Mouse (Mus musculus) neutrophil, adult 5-6 weeks (primary cell): Measurements from ENCODE around the gene Kcnn1. TPM values are rescaled to one million over a fixed set of nuclear protein-coding genes. Genes with fewer than 3 reads are reported as not detected.
A peak's percentile ranks its signal among the peaks of the same experiment; 100 is the strongest.

Experiments used
- ATAC-seq: fragments of 151-379, 151-347 bp; 2 replicates; pipeline ENCODE4 v1.8.0; 2017; ENCODE audit warnings: mild to moderate bottlenecking, moderate TSS enrichment; ENCODE audit not compliant: insufficient number of reproducible peaks, poor library complexity, low FRiP score, severe bottlenecking; ENCODE audit errors: extremely low read depth
- total RNA-seq: library from RNA; stranded (forward); fragments of 200-1000 nt; gene quantifications from 2 replicates; pipeline ENCODE4 v1.2.3, GENCODE M21; 2017

The Kcnn1 gene
- total RNA-seq, 1 experiment from 2014 or later: not detected

DNA sequence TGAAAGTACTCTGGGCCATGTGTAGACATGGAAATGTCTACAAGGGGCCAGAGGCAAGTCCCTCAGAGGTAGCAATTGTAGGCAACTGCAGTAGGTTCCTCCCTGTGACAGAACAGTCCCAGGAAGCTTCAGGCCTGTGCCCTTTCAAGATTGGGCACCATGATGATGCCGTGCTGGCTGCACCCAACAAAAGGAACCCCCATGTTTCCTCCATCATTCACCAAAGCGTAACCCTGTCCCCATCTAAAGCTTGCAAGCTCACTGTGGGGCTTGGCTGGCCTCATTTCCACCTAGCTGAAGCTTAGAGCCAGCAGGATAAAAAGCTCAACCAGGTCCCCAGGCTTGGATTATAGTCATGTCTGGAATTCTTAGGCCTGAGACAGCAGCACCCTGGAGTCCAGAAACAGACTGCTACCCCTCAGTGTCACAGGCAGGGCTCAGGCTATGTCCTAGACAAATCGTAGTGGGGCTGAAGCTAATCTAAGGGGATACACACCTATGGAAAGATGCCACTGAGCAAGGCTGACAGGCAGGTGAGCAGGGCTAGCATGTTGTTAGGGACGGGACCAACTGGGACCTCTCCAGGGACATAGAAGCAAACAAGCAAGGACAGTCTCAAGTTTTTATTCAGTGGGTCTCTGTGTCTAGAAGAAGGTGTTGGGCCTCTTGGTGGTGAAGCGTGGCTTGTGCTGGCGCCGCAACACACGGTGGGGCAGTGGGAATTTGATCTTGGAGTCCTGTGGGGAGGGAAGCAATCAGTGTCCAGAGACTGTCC lies 31.9 kb upstream of the Kcnn1 start:
- no peak for ATAC-seq

DNA sequence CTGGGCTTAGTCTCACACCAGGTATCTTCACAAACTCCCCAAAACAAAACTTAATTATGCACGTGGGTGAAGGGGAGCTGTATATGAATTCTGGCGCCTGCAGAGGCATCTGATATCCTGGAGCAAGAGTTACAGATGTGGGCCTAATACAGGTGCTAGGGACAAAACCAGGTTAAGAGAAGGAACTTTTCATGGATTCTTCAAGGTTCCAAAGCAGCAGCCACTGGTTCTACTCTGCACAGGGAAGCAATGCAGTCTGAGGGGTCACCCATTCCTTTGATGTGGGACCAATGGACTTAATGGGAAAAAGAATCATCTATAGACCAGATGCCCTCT lies 31.3 kb upstream of the Kcnn1 start:
- no peak for ATAC-seq

DNA sequence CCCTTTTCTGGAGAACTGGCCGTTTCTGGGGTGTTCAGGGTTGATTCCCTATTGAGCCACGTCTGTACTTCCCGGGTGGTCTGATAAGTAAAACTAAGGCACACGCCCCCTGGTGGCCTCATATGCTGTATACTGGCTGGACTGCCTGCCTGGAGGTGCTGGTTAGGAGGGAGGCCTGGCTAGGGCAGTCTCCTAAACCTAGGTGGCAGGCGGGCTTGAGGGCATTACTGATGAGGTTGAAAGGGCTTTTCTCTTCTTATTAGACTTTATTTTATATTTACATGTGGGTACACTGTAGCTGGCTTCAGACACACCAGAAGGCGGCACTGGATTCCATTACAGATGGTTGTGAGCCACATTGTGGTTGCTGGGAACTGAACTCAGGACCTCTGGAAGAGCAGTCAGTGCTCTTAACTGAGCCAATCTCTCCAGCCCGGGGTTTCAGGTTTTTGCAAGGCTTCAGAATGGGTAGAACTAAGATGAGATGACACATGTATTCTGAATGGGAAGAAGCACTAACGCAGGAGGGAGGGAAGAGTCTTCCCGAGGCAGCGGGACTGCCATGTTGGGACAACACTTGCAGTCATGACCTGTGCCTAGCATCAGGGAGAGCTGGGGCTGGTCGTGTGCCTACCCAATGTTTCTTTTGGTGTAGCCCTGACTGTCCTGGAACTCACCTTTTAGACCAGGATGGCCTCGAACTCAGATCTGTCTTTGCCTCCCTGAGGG lies 30.8 kb upstream of the Kcnn1 start:
- no peak; the same call in 1 of the 2 replicates for ATAC-seq

DNA sequence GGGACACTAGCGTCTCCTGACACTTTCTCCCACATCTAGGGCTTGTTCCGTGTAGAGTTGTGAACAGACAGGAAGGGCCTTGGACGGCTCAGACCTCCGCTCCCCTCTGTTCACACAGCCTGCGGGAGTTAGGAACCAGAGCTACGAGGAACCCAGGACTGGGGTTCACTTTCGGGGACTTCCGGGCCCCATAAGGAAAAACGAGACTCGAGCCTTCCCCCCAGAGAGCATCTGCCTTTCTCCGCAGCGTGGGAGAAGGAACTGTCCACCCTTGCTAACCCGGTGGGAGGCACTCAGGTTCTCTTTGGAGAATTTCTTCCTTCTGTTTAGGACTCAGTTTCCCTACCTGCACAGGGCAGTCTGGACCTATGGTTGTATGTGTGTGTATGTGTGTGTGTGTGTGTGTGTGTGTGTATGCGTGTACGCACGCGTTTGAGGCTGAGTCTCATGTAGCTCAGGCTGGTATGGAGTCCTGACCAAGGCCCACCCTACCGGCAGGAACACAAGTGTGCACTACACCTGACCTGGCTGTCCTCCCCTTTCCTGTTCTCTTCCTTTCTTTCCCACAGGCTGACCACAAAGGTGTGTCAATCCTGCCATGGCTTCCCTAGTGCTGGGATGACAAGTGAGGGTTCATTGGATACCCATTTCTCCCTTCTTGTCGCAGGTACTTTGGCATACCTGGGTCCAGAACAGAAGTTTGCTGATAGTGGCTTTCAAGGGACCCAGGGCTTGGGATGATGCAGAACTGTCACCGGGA lies 30.0 kb upstream of the Kcnn1 start:
- no peak for ATAC-seq

DNA sequence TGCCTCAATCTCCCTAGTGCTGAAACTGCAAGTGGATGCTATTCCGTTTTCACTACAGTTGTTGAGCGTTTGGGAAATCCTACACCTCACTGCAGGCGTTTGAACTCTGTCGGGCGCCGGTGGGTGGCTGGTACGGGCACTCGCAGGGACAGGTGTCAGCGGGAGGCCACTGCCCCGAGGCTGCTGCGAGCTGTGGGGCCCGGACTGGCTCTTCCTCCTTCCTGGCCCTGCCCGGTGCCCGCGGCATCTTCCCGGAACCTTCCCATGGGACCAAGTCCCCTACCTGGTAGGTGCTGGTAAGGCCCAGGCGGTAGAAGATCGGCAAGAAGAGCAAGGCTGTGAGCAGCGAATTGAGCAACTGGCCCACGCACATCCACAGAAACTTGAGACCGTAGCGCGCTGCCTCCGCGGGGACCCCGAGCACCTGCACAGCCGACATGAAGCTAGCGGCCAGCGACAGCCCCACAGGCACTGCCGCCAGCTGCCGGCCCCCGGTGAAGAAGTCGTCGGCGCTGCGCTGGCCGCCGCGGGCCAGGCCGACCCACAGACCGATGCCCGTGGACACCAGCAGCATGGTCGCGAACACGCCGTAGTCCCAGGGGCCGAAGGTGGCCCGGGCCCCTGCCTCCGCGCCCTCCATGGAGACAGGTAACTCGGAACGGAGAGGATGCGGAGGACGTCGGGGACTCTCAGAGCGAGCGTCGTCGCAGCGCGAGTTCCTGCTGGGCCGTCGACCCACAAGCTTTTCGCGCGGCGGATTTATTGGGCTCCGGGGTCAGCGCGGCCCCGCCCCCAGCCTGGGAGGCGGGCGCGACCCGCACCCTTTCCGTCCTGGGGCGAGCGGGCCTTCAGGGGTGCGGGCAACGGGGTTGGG lies 29.2 kb upstream of the Kcnn1 start, which contains the start of gene Slc5a5:
Slc5a5 (minus strand) TSS at position 736 of the 874 bp plus-strand sequence.
- no peak for ATAC-seq

DNA sequence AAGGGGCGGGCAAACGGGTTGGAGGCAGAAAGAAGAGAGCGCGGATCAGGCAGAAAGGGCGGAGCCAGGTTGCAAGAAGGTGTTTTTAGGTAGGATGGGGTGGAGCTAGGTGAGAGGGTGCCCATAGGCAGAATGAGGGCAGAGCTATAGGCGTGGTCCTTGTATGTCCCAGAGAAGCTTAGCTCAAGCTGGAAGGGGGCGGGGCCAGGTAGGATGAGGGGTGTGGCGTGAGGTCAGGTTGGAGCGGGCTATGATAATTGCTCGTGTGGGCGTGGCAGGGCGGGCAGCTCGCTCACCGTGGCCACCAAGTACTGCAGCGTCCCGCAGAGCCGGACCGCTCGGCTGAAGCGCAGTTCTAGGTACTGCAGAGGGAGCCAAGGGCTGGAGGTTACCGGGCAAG lies 28.3 kb upstream of the Kcnn1 start:
- ATAC-seq: no peak; the same call in 1 of the 2 replicates

DNA sequence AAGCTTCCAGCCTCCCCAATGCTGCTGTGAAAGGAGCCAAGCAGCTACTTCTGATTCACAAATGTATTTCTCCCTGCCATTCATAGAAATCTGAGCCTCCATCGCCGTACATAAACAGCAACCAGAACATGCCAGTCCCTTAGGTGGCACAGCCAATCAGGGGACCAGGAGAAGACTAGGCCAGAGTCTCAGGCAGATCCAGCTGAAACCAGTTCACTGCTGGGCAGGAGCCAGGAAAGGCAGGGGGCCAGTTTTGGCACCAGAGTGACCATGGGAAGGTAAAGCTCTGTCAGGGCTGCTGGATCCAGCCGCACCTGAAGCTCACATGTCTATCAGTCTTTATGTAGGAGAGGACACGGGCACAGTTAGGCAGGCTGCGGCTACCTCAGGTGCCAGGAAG lies 27.6 kb upstream of the Kcnn1 start:
- no peak for ATAC-seq

DNA sequence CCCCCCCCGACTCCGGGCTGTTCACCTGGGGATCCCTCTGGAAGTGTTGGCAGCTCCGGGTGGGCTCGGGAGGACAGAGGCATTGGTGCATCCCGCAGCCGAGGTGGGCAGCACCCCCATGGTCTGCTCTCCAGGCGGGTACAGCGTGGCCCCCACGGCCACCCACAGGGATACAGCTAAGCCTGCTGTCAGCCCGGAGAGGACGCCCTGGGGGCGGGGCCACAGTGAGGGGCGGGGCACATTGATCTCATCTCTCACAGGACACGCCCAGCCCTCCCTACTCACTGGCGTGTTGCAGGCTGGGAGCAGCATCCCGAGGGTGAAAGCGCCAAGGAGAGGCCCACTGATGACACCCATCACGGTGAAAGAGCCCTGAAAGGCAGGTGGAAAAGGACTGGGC lies 24.6 kb upstream of the Kcnn1 start:
- ATAC-seq: no peak

DNA sequence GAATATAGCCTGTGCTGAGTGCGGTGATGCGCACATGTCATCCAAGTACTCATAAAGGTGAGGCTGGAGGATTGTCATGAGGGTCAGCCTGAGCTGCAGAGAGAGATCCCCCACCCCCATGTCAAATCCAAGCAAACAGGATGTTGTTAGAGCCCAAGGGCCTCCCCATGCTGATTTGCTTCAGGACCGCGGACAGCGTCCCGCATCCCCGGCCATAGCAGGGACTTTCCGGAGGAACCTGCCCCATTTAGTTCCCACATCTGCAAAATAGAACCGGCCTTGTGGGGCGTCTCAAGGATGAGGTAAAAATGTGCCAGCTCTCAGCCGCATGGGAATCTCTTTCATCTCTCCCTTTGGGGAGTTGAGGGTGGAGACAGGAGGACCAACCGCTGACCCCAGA lies 22.6 kb upstream of the Kcnn1 start:
- no peak; the same call in 1 of the 2 replicates for ATAC-seq

DNA sequence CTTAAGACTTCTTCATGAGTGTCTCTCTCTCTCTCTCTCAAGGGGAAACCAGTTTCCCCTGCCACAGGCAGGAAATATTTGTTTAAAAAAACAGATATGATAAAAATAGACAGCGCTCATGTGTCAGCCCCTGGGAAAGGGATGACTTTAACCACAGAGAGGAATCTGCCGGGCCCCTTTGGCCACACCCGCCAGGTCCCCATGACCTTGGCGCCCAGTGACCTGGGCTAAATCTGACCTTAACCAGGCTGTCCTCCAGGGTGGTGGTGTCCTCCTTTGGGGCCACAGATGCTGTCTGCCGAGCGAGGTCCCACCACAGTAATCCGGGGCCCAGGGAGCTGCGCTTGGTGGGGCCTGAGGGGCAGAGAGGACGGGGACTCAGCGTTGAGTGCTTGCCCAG lies 21.6 kb upstream of the Kcnn1 start:
- ATAC-seq: no peak

DNA sequence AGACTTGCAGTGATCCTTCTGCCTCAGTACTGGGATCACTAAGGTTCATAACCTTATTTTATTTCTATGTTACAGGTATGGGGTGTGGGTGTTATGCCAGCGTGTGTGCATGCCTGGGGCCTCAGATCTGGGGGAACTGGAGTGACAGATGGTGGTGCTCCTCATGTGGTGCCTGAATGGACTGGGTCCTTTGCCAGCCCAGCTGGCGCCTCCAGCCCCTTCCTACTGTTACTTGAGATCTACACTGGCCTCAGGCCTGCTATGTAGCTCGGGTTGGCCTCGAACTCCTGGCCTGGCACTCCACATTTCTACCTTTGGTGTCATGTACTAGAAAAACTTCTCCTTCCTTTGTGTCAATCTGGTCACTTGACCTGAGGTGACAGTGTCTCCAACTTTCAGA lies 21.1 kb upstream of the Kcnn1 start:
- no peak for ATAC-seq

DNA sequence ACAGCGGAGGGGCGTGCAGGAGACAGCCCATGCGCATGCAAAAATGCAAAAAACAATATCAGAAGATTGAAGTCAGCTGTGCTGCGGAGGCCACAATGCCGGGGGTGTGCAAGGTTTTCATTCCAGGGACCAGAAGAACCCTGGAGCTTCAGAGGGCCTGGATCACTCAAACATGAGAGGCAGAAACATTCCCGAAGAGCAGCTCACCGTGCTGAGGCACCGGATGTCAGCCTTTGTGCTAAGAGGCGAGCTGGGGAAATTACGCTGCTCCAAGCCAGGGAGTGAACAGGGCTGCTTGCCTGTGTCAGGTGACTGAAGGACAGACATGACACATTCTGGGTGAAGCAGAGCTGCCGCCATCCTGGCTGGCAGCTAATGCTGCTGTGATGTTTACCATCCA lies 17.5 kb upstream of the Kcnn1 start:
- no peak for ATAC-seq

DNA sequence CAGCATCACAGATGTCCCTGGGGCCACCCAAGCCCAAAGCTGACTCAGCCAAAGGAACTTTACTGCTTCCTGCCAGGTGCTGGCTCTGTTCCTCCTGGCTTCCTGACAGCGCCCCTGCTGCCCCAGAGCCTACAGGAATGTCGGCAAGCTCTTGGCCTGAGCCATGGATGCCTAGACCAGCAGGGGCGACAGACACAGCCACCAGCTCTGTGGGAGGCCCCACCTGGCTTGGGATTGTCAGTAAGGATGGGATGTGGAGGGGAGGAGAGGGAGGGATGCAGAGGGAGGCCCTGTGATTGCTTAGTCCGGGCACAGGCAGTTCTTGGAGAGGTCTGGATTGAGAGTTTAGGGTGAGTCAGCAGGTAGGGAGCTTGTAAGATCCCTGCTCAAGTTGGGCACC lies 17.1 kb upstream of the Kcnn1 start:
- ATAC-seq: no peak

DNA sequence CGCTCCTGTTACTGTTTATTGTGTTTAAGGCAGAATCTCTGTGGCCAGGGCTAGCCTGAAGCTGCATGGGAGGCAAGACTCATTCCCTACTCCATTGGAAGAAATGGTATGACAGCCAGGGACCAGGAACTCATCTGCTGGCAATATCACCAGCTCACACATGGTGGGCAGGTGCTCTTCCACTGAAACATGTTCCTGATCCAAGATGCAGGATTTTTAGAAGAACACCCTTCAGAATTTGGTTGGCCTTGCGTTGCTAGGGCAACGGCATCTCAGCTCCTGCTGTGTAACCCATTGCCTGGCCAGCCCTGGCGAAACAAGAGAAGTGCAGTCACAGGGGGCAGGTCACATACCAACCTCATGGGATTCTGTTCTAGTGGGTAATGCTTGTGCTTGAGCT lies 16.4 kb upstream of the Kcnn1 start:
- no peak for ATAC-seq

DNA sequence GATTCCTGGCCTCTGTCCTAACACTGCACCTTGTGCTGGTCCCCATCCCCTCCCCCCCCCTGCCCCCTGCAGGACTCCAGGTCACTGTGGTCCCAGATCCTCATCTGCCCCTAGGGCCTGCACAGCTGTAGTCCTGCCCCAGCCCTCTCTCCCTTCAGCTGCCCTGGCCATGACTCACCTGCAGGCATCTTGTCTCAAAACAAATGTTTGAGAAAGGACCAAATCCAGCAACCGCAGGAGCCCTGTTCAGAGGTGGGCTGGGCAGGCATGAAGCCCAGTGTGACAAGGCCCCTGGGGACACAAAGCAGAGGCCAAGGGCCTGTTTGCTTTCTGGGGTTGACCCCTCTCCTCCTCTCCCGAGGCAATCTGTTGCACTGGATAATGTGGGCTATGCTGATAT lies 15.1 kb upstream of the Kcnn1 start:
- ATAC-seq: no peak

DNA sequence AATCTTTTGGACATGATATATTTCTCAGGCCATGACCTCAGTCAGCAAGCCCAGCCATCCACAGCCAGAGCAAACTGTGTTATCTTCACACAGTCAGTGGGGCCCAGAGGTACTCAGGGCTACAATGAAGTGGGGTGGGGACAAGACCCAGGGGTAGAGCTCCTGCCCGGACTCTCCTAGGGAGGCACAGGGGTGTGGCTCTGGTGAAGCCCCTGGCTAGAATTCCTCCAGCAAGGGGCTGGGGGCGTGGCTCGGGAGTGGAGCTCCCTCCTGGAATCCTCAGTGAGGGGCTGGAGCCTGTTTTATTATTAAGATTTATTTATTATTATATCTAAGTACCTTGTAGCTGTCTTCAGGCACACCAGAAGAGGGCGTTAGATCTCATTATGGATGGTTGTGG lies 13.3 kb upstream of the Kcnn1 start:
- no peak for ATAC-seq

DNA sequence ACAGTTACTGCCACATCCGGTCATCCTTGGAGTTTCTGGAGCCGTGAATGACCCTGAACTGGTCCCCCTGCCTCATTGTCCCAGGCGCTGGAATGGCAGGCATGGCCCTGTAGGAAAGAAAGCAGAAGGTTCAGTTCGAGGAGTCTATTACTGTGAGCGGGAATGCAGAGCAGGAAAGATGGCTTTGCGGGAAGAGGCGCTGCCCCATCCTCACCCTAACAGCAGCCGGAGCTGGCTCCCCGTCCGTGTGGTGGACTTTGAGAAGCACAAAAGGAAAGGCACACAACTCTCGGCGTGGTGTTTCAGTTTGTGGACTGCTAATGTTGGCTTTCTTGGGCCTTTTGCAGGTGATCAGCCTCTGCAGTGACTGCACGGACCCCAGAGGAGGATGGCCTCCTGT lies 11.4 kb upstream of the Kcnn1 start:
- ATAC-seq: no peak

DNA sequence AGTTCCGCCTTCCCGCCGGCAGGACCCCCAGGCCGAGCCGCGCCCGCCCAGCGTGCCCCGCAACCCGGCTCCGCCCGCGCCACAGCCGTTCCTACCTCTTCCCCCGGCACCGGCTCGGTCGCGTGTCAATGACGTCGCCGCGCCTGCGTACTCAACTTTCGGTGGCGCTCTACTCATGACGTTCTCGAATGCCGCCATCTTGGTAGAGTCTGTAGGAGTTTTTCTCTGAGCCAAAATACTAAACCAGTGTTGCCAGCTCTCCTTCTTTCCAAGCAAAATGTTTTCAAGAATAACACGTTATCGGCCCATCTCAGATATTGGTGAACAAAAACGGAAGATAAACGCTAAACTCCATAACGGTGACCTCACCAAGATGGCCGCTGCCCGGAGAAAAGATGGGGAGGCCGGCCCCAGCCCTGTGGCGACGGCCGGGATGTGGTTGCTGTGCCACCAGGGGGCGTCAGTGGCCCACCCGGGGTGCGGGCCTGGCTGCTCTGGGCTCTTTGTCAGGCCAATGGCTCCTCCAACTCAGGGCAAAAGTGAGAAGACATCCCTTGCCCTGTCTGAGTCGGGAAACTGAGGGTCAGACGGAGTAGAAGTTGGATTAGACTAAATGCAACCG lies 10.4 kb upstream of the Kcnn1 start, which contains the start of gene Ccdc124:
Ccdc124 (minus strand) TSS at position 572 of the 622 bp plus-strand sequence.
- ATAC-seq: peak; percentile 78
